Mouse (Mus musculus) thymus, postnatal 25 days (tissue): ENCODE results near the gene Cldn12.

Source experiments
- DNase-seq: peaks from one replicate; pipeline ENCODE4 v3.0.0; 2022

Gene Cldn12

GRCm38 (mm10) chr5:5514196-5515076 is at the start of gene Cldn12:
Gene Cldn12 (minus strand): TSS chr5:5514958.
- peak; percentile 54 for DNase-seq

GRCm38 (mm10) chr5:5562435-5562834 is 47.7 kb upstream of the Cldn12 start:
- DNase-seq, result no peak

- no peak for DNase-seq
Measured at GRCm38 (mm10) chr5:5561041-5561706, 46.4 kb upstream of the Cldn12 start.

GRCm38 (mm10) chr5:5559798-5560197 is 45.0 kb upstream of the Cldn12 start:
- no peak for DNase-seq

- DNase-seq, result peak; percentile 91
Measured at GRCm38 (mm10) chr5:5559079-5559740, 44.5 kb upstream of the Cldn12 start, which contains the start of gene Gtpbp10. Gene Gtpbp10 (minus strand): TSS chr5:5559538.

GRCm38 (mm10) chr5:5551110-5551509 is 36.4 kb upstream of the Cldn12 start:
- DNase-seq, result no peak

- no peak for DNase-seq
Measured at GRCm38 (mm10) chr5:5540385-5540784, 25.6 kb upstream of the Cldn12 start.

GRCm38 (mm10) chr5:5539771-5540170 is 25.0 kb upstream of the Cldn12 start:
- DNase-seq, result no peak

GRCm38 (mm10) chr5:5536131-5536530 is 21.4 kb upstream of the Cldn12 start:
- no peak for DNase-seq

- no peak for DNase-seq
Measured at GRCm38 (mm10) chr5:5533656-5534420, 19.1 kb upstream of the Cldn12 start.

- DNase-seq, result no peak
Measured at GRCm38 (mm10) chr5:5515411-5515810, 653 bp upstream of the Cldn12 start.

- no peak for DNase-seq
Measured at GRCm38 (mm10) chr5:5511401-5511800, 3.4 kb downstream of the Cldn12 start.

- DNase-seq, result no peak
Measured at GRCm38 (mm10) chr5:5510989-5511388, 3.8 kb downstream of the Cldn12 start.

GRCm38 (mm10) chr5:5510304-5510887 is 4.4 kb downstream of the Cldn12 start:
- DNase-seq, result no peak

- no peak for DNase-seq
Measured at GRCm38 (mm10) chr5:5508231-5508630, 6.5 kb downstream of the Cldn12 start.

GRCm38 (mm10) chr5:5507701-5508225 is 7.0 kb downstream of the Cldn12 start:
- DNase-seq, result peak; percentile 10

GRCm38 (mm10) chr5:5504456-5504855 is 10.3 kb downstream of the Cldn12 start:
- DNase-seq, result no peak

GRCm38 (mm10) chr5:5503381-5503780 is 11.4 kb downstream of the Cldn12 start:
- no peak for DNase-seq

GRCm38 (mm10) chr5:5501583-5501982 is 13.2 kb downstream of the Cldn12 start:
- no peak for DNase-seq

GRCm38 (mm10) chr5:5496393-5496792 is 18.4 kb downstream of the Cldn12 start:
- DNase-seq, result no peak

- DNase-seq, result no peak
Measured at GRCm38 (mm10) chr5:5495042-5495441, 19.7 kb downstream of the Cldn12 start.
